In the genomic region with DNA sequence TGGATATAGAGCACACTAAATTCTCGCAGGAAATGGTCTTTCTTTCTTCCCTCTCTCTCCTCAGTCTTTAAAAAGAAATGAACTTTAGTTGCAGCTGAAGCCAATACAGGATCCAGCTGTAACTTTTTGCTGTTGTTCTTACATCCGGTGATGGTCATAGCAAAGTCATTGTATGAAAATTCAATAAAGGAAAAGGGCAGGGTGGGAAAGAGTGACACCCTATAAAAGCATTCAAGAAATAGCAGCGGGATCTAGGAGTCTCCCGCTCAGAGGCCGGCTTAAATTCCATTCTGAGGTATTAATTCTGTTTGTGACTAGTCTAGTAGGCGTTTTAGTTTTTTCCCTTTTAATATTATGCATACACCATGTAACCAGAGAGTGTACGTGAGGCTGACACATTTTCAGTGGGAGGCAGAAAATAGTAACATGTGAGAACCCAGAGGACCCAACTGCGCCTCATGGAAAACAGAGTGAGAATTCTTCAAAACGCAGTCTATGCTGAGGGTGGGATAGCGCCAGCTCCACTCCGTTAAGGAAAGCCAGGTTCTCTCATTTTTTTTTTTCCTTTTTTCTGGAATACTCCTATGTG, we compare ENCODE assay signal across 9 mouse cellular contexts. TPM values are rescaled to one million over a fixed set of nuclear protein-coding genes. Genes with fewer than 3 reads are reported as not detected.
DNase-seq lines count a peak whose midpoint lies in the region; ATAC-seq and TF ChIP-seq lines count a peak whose summit lies in the region.
"Had no signal": no experiment of that assay in that cellular context is flagged by ENCODE, and none has a peak within 500 bp of the region (broad histone marks: within the 10 kb centered on the region; RNA-seq: fewer than 3 reads in every experiment).

No protein-coding gene starts in this region.

- H3K9ac ChIP-seq in forebrain, postnatal 0 days, result peak overlapping the region; percentile 10; the same call in 1 of the 2 replicates
- no peak overlapping the region for H3K9ac ChIP-seq in forebrain, embryonic 13.5 days
- 0 out of 2 replicates have a peak overlapping the region, but pooled peaks have one; percentile 31 for H3K9ac ChIP-seq in kidney, postnatal 0 days (ENCODE audit: low read depth, low read length)
- H3K9ac ChIP-seq in embryonic facial prominence, embryonic 12.5 days, result no peak overlapping the region
- no peak overlapping the region for H3K9ac ChIP-seq in liver, embryonic 15.5 days

- no peak for TF ChIP-seq CTCF in forebrain, postnatal 0 days (IDR thresholded peaks at IDR 0.05; ENCODE audit: low read depth)
- TF ChIP-seq CTCF in kidney, postnatal 0 days (IDR thresholded peaks at IDR 0.05; ENCODE audit: low read depth), result no peak

- ATAC-seq in forebrain, postnatal 0 days, result 0 out of 2 replicates have a peak, but pooled peaks have one; percentile 42
- no peak for ATAC-seq in forebrain, embryonic 13.5 days
- no peak for ATAC-seq in kidney, postnatal 0 days (replicated peaks; ENCODE audit: low FRiP score, low read depth)
- ATAC-seq in embryonic facial prominence, embryonic 12.5 days (ENCODE audit: insufficient number of reproducible peaks, insufficient read depth, low FRiP score, low TSS enrichment), result no peak
- ATAC-seq in liver, embryonic 15.5 days (ENCODE audit: insufficient read depth), result no peak

- no peak overlapping the region for H3K4me3 ChIP-seq in forebrain, postnatal 0 days (ENCODE audit: low read depth, low read length)
- no peak overlapping the region for H3K4me3 ChIP-seq in forebrain, embryonic 13.5 days
- H3K4me3 ChIP-seq in kidney, postnatal 0 days (replicated peaks; ENCODE audit: low read depth, low read length), result no peak overlapping the region
- no peak overlapping the region for H3K4me3 ChIP-seq in embryonic facial prominence, embryonic 12.5 days
- no peak overlapping the region for H3K4me3 ChIP-seq in liver, embryonic 15.5 days (replicated peaks)
- H3K4me3 ChIP-seq in hindbrain, embryonic 10.5 days, result no peak overlapping the region

- 61% methylated on average over 11 of the region's 11 CpGs for WGBS in forebrain, postnatal 0 days
- 80% methylated on average over 11 of the region's 11 CpGs for WGBS in forebrain, embryonic 13.5 days
- 30% methylated on average over 11 of the region's 11 CpGs for WGBS in kidney, postnatal 0 days
- 31% methylated on average over 11 of the region's 11 CpGs for WGBS in embryonic facial prominence, embryonic 12.5 days
- 71% methylated on average over 11 of the region's 11 CpGs for WGBS in liver, embryonic 15.5 days (ENCODE audit: insufficient replicate concordance)
- WGBS in hindbrain, embryonic 10.5 days, result 76% methylated on average over 11 of the region's 11 CpGs

- H3K4me2 ChIP-seq in forebrain, postnatal 0 days (ENCODE audit: low read depth), result no peak overlapping the region
- H3K4me2 ChIP-seq in forebrain, embryonic 13.5 days, result no peak overlapping the region
- H3K4me2 ChIP-seq in kidney, postnatal 0 days (ENCODE audit: low read length), result peak overlapping the region; percentile 35; the same call in 1 of the 2 replicates
- H3K4me2 ChIP-seq in embryonic facial prominence, embryonic 12.5 days (replicated peaks), result peak overlapping the region; percentile 12
- no peak overlapping the region for H3K4me2 ChIP-seq in liver, embryonic 15.5 days

- H3K27me3 ChIP-seq in forebrain, postnatal 0 days (ENCODE audit: insufficient read depth, low read length), result no peaks in the 10 kb centered on the region
- H3K27me3 ChIP-seq in forebrain, embryonic 13.5 days, result no peaks in the 10 kb centered on the region
- H3K27me3 ChIP-seq in kidney, postnatal 0 days (ENCODE audit: insufficient read depth, low read length), result no peaks in the 10 kb centered on the region
- no peaks in the 10 kb centered on the region for H3K27me3 ChIP-seq in embryonic facial prominence, embryonic 12.5 days
- no peaks in the 10 kb centered on the region for H3K27me3 ChIP-seq in liver, embryonic 15.5 days
- H3K27me3 ChIP-seq in hindbrain, embryonic 10.5 days (ENCODE audit: insufficient read depth, poor library complexity, severe bottlenecking), result no peaks in the 10 kb centered on the region

- peaks cover 8% of the 10 kb centered on the region; the same call in 1 of the 2 replicates for H3K4me1 ChIP-seq in forebrain, postnatal 0 days (ENCODE audit: insufficient read depth)
- H3K4me1 ChIP-seq in forebrain, embryonic 13.5 days, result peaks cover 12% of the 10 kb centered on the region
- H3K4me1 ChIP-seq in kidney, postnatal 0 days (replicated peaks; ENCODE audit: insufficient read depth, low read length), result peaks cover 54% of the 10 kb centered on the region
- H3K4me1 ChIP-seq in embryonic facial prominence, embryonic 12.5 days, result peaks cover 86% of the 10 kb centered on the region
- H3K4me1 ChIP-seq in liver, embryonic 15.5 days (replicated peaks), result peaks cover 96% of the 10 kb centered on the region
- H3K4me1 ChIP-seq in hindbrain, embryonic 10.5 days (replicated peaks), result peaks cover 40% of the 10 kb centered on the region

- no peak for DNase-seq in forebrain, postnatal 0 days
- DNase-seq in kidney, postnatal 0 days (ENCODE audit: low spot score), result peak; percentile 84
- DNase-seq in kidney, adult 8-10 months, result no peak
- no peak for DNase-seq in thymus, postnatal 14 days
- no peak for DNase-seq in hindbrain, embryonic 10.5 days (ENCODE audit: low spot score)
- DNase-seq: B cell, adult 2 months had no signal

- no peaks in the 10 kb centered on the region for H3K9me3 ChIP-seq in forebrain, postnatal 0 days (ENCODE audit: low read length)
- no peaks in the 10 kb centered on the region for H3K9me3 ChIP-seq in forebrain, embryonic 13.5 days (replicated peaks)
- no peaks in the 10 kb centered on the region for H3K9me3 ChIP-seq in kidney, postnatal 0 days (replicated peaks; ENCODE audit: low read length)
- H3K9me3 ChIP-seq in embryonic facial prominence, embryonic 12.5 days, result no peaks in the 10 kb centered on the region
- no peaks in the 10 kb centered on the region for H3K9me3 ChIP-seq in liver, embryonic 15.5 days (replicated peaks)
- no peaks in the 10 kb centered on the region for H3K9me3 ChIP-seq in hindbrain, embryonic 10.5 days

- no peak overlapping the region for H3K27ac ChIP-seq in forebrain, postnatal 0 days (ENCODE audit: low read depth, low read length)
- no peak overlapping the region for H3K27ac ChIP-seq in forebrain, embryonic 13.5 days
- peak overlapping the region; percentile 71 for H3K27ac ChIP-seq in kidney, postnatal 0 days
- H3K27ac ChIP-seq in embryonic facial prominence, embryonic 12.5 days, result peak overlapping the region; percentile 63
- peak overlapping the region; percentile 88 for H3K27ac ChIP-seq in liver, embryonic 15.5 days (replicated peaks)
- no peak overlapping the region for H3K27ac ChIP-seq in hindbrain, embryonic 10.5 days

- no peaks in the 10 kb centered on the region for H3K36me3 ChIP-seq in forebrain, postnatal 0 days (ENCODE audit: insufficient read depth)
- H3K36me3 ChIP-seq in forebrain, embryonic 13.5 days (ENCODE audit: poor library complexity, severe bottlenecking), result no peaks in the 10 kb centered on the region
- no peaks in the 10 kb centered on the region for H3K36me3 ChIP-seq in kidney, postnatal 0 days (ENCODE audit: insufficient read depth, low read length)
- H3K36me3 ChIP-seq in embryonic facial prominence, embryonic 12.5 days, result no peaks in the 10 kb centered on the region
- H3K36me3 ChIP-seq in liver, embryonic 15.5 days (replicated peaks), result no peaks in the 10 kb centered on the region
- H3K36me3 ChIP-seq in hindbrain, embryonic 10.5 days, result no peaks in the 10 kb centered on the region

RNA-seq across cellular contexts. Expression of gene Cyth3, which starts 15.7 kb away (rescaled TPM):
- 63.4 and 72.4 TPM in 2 replicates for total RNA-seq in forebrain, postnatal 0 days (2014; rRNA removed)
- polyA plus RNA-seq in forebrain, postnatal 0 days (2015; fragmentation: Nextera tagmentation; extraction: Ambion mirVana), result 42.5 and 44.3 TPM in 2 replicates
- polyA plus RNA-seq in forebrain, embryonic 13.5 days (2015; fragmentation: Nextera tagmentation; extraction: Ambion mirVana), result 24.0 and 26.4 TPM in 2 replicates
- polyA plus RNA-seq in kidney, postnatal 0 days (2015; fragmentation: Nextera tagmentation; extraction: Ambion mirVana), result 74.3 and 76.7 TPM in 2 replicates
- 46.0 and 48.7 TPM in 2 replicates for polyA plus RNA-seq in embryonic facial prominence, embryonic 12.5 days (2016; fragmentation: Nextera tagmentation; extraction: Ambion mirVana)
- 35.7 and 37.5 TPM in 2 replicates for polyA plus RNA-seq in liver, embryonic 15.5 days (2015; fragmentation: Nextera tagmentation; extraction: Ambion mirVana)
- polyA plus RNA-seq in hindbrain, embryonic 10.5 days (2016; fragmentation: Nextera tagmentation; extraction: Ambion mirVana), result 33.6 and 36.4 TPM in 2 replicates

Comparison
In these comparisons a context has a peak if more than half of its experiments do, and no peak if none do; other contexts are left out.
1. H3K9ac ChIP-seq: peak in forebrain, postnatal 0 days (single experiment) and kidney, postnatal 0 days (single experiment); none in forebrain, embryonic 13.5 days (single experiment), embryonic facial prominence, embryonic 12.5 days (single experiment) and liver, embryonic 15.5 days (single experiment).
2. H3K27ac ChIP-seq: peak in kidney, postnatal 0 days (single experiment), embryonic facial prominence, embryonic 12.5 days (single experiment) and liver, embryonic 15.5 days (single experiment); none in forebrain, postnatal 0 days (single experiment), forebrain, embryonic 13.5 days (single experiment) and hindbrain, embryonic 10.5 days (single experiment).
3. H3K4me2 ChIP-seq: peak in kidney, postnatal 0 days (single experiment) and embryonic facial prominence, embryonic 12.5 days (single experiment); none in forebrain, postnatal 0 days (single experiment), forebrain, embryonic 13.5 days (single experiment) and liver, embryonic 15.5 days (single experiment).